Mouse (Mus musculus): ENCODE measurements around the gene Cacnb2. TPM values are rescaled to one million over a fixed set of nuclear protein-coding genes. Genes with fewer than 3 reads are reported as not detected.

The Cacnb2 gene
- total and polyA plus RNA-seq, 3 experiments: not detected

DNA sequence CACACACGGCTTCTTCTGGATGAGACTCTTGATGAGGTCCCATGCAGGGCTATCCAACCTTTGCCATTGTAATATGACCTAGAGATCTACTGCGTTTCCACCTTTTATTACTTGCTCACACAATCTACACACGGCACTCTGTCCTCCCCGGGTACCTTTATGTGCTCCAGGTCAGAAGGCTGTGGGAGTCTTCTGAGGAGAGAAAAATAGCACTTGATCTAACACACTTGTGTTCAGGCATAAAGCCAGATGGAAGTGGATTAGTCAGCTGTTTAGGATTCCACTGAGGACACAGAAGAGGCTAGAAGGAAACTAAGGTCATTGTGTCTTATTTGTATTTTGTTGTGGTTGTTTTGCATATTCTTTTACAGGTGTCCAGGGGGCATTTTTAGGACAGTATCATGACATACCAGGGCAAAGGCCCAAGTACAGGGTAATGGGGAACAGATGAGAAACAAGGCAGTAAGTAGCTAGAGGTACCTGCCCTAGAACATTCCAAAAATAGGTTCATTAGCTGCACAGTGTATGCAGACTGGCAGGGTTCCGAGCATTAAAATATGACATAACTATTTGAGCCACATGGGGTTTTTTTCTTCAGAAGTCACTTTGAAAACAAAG is 231.9 kb downstream of the Cacnb2 start:
- H3K36me3 ChIP-seq (ENCODE audit: control insufficient read depth in 1 of 2, insufficient read depth in 2 of 2, low read length in 2 of 2): no peaks in the 10 kb centered on the region
- no peaks in the 10 kb centered on the region for H3K4me1 ChIP-seq (ENCODE audit: control insufficient read depth in 1 of 2, insufficient read depth in 2 of 2, low read length in 2 of 2)
- H3K79me2 ChIP-seq (ENCODE audit: control insufficient read depth, insufficient read depth, low read length, poor library complexity): no peaks in the 10 kb centered on the region
- no peak overlapping the region for H3K27ac ChIP-seq (ENCODE audit: control insufficient read depth, low read depth, low read length)
- no peak for TF ChIP-seq ETS1 (IDR thresholded peaks at IDR 0.05; ENCODE audit: low read depth, low read length)
- no peak for TF ChIP-seq KAT2A (conservative IDR thresholded peaks at IDR 0.05; ENCODE audit: low read depth, low read length)
- no peak for TF ChIP-seq ZC3H11A (IDR thresholded peaks at IDR 0.05; ENCODE audit: low read depth, low read length)
- no peak for TF ChIP-seq HCFC1 (IDR thresholded peaks at IDR 0.05; ENCODE audit: low read depth, low read length)
- no peak for TF ChIP-seq MXI1 (IDR thresholded peaks at IDR 0.05; ENCODE audit: low read depth, low read length)
- no peak for TF ChIP-seq ZMIZ1 (IDR thresholded peaks at IDR 0.05; ENCODE audit: low read depth, low read length)
- TF ChIP-seq SMC3 (IDR thresholded peaks at IDR 0.05; ENCODE audit: low read depth, low read length): no peak
- TF ChIP-seq CHD2 (IDR thresholded peaks at IDR 0.05; ENCODE audit: low read length): no peak
- H3K9me3 ChIP-seq (replicated peaks; ENCODE audit: insufficient read depth, low read length): no peaks in the 10 kb centered on the region
- no peak for DNase-seq (ENCODE audit: low read depth, low spot score)
- no peak overlapping the region for H3K4me3 ChIP-seq (ENCODE audit: control insufficient read depth in 1 of 2, insufficient read depth in 1 of 2, low read depth in 2 of 2, low read length in 2 of 2)
- H3K9ac ChIP-seq (ENCODE audit: control insufficient read depth, low read depth, low read length, poor library complexity, severe bottlenecking): no peak overlapping the region
- H3K27me3 ChIP-seq (ENCODE audit: control insufficient read depth in 1 of 2, insufficient read depth in 2 of 2, low read length in 2 of 2): no peaks in the 10 kb centered on the region

DNA sequence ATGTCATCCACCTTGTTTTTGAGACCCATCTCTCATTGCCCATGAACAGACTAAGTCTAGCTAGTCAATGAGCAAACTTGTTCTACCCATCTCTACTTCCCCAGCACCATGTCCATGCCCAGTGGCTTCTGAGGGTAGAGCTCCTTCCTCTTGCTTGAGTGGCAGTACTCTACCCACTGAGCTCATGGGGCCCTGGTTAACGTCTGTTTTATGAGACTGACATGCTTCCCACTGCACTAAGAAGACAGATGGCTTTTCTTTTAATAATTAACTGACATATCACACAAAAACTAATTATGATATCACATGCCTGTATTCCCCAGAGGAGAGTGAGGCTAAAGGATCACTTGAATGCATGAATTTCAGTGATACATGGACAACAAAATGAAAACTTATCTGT is 238.4 kb downstream of the Cacnb2 start:
- Histone ChIP-seq H3K27me3 (ENCODE audit: control insufficient read depth in 1 of 2, insufficient read depth in 2 of 2, low read length in 2 of 2) (no peaks in the 10 kb centered on the region), H3K4me3 (ENCODE audit: control insufficient read depth in 1 of 2, insufficient read depth in 1 of 2, low read depth in 2 of 2, low read length in 2 of 2) (no peak overlapping the region), H3K4me1 (ENCODE audit: control insufficient read depth in 1 of 2, insufficient read depth in 2 of 2, low read length in 2 of 2) (no peaks in the 10 kb centered on the region), H3K9me3 (replicated peaks; ENCODE audit: insufficient read depth, low read length) (no peaks in the 10 kb centered on the region), H3K9ac (ENCODE audit: control insufficient read depth, low read depth, low read length, poor library complexity, severe bottlenecking) (no peak overlapping the region), H3K36me3 (ENCODE audit: control insufficient read depth in 1 of 2, insufficient read depth in 2 of 2, low read length in 2 of 2) (no peaks in the 10 kb centered on the region), H3K79me2 (ENCODE audit: control insufficient read depth, insufficient read depth, low read length, poor library complexity) (no peaks in the 10 kb centered on the region), H3K27ac (ENCODE audit: control insufficient read depth, low read depth, low read length) (no peak overlapping the region)
- TF ChIP-seq ELF1 (IDR thresholded peaks at IDR 0.05; ENCODE audit: low read depth, low read length) (no peak), BHLHE40 (IDR thresholded peaks at IDR 0.05; ENCODE audit: borderline replicate concordance, low read depth, low read length) (no peak), USF1 (IDR thresholded peaks at IDR 0.05; ENCODE audit: low read depth, low read length) (no peak), POLR2AphosphoS2 (IDR thresholded peaks at IDR 0.05; ENCODE audit: low read length) (no peak), EP300 (IDR thresholded peaks at IDR 0.05; ENCODE audit: low read depth in 1 of 2, low read length in 2 of 2) (no peak), POLR2AphosphoS5 (IDR thresholded peaks at IDR 0.05; ENCODE audit: borderline replicate concordance, low read depth, low read length) (no peak), GATA1 (IDR thresholded peaks at IDR 0.05; ENCODE audit: low read depth, low read length) (no peak), MAX (IDR thresholded peaks at IDR 0.05; ENCODE audit: low read length) (no peak)
- no peak for DNase-seq (ENCODE audit: low read depth, low spot score)

Data from MEL (cell line).